Mouse (Mus musculus) heart, adult 18-20 months (tissue): ENCODE data around the gene Hcrtr1. TPM values are rescaled to one million over a fixed set of nuclear protein-coding genes. Genes with fewer than 3 reads are reported as not detected.

Source experiments
- DNase-seq, 2 experiments: peaks; one replicate each; pipeline ENCODE4 v3.0.0; 2021 to 2022; ENCODE audit warnings: mixed read lengths in 1 of 2
- long read RNA-seq, 2 experiments: library from polyadenylated mRNA; stranded (forward); transcript quantifications; one replicate each; pipeline ENCODE4 v2.0.0; 2021
- total RNA-seq, 2 experiments: library from RNA; stranded (reverse); gene quantifications; 2 replicates each; pipeline ENCODE4 v1.2.3; 2021

Gene Hcrtr1
- not detected for total RNA-seq
- long read RNA-seq, experiment 1 = 0 reads
- long read RNA-seq, experiment 2, partial matches to known transcripts = 1 of 1 reads
- long read RNA-seq, experiment 2, other reads (novel, unspliced or antisense) = 0 of 1 reads

DNA sequence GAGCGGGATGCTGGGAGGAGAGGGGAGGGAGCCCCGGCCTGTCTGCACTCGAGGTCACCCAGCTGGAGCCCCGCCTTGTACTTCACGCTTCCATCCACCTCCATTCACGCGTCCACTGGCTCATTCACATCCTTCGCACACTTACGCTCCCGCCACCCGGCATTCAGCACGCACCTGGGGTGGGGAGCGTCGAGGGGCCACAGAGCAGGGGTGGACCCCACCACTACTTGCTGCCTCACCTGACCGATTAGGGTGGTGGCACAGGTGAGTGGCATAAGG, at the start of gene Hcrtr1:
Gene Hcrtr1, minus strand, starts transcription at position 146 of the 279 bp plus-strand sequence.
- no peak for DNase-seq

DNA sequence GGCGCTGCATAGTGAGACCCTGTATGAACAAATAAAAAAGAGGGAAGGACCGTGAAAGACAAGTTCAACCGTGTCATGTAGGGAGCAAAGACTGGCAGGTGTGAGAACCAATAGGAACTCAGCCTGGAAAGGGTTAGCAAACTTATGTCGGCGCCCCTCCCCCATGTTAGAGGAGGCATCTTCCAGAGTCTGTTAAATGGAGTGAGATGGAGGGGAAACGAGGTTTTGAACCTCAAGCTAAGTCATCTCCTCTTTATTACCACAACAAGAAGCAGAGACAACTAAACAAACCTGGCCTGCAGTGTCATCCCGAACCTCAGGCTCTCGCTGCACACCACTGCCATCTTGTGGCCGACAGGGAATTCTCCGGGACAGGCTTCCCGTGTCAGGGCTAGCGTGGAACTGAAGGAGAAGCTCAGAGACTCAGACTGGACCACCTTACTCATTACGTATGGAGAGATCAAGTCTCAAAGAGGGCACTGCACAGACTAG, 49.7 kb upstream of the Hcrtr1 start:
- peak; percentile 84 to 91 for DNase-seq

DNA sequence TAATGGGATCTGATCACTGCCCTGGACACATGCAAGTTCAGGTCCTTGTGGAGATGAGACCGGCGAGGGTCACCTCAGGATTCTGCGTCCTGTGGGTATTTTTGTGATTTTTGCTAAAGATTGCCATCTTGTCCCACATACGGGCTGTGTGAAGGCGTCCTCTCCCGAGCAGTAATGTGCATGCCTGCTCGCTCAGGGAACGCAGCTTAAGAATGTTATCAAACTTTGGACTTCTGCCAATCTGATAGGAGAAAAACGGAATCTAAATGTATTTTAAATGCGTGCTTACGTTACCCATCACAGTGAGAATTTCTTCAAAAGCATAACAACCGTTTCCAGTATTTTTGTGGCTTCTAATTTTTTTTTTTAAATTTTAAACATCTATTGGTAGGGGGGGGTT, 47.7 kb upstream of the Hcrtr1 start:
- DNase-seq = no peak

DNA sequence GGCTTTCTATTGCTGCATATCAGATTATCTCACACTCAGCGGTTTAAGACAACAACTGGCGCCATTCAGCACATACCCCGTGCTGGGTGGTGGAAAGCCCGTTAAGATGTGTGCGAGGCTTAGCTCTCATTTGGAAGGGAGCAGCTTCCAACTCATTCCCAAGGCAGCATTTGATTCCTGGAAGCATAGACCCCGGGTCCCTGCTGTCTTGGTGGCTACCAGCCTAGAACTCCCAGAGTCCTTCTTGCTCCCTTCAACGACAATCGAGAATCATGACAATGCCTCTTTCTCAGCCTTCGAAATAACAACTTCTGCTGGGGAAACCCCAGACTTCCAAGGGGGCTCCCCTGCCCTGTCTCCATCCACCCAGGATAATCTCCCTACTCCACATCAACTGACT, 47.3 kb upstream of the Hcrtr1 start:
- DNase-seq = no peak

DNA sequence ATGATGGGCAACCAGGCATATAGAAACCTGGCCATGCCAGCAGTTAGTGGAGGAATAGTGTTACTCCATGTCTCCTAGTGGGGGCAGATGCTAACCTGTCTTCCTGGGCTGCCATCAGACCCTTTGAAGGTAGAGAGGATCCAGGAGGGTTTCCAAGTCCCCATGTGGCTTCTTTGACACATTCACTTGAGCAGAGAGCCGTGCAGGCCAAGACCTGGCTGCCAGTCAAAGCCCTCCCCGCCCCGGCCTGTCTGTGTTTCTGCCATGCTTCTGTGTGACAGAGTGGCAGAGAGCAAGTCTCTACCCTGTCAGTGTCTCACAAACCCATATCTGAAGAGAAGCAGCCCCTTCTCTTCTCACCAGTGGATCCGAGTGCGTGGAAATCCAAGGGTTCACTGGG, 44.7 kb upstream of the Hcrtr1 start:
- no peak for DNase-seq

DNA sequence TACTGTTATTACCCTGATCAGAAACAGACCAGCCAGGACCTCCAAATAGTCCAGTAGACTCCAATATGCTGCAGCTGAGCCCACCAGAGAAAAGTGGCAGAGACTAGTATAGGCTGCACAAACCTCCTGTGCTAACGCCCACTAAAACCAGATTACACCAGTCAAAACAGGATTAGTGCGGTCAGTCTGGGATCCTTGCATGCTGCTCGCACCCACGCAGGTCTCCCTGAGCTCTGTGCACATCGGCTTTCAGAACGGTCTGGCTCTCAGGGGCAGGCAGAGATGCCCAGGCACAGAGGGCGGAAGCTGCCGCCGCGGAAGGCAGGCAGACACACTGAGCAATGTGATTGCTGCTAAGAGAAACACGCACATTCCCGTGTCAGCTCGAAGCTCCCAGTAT, 43.9 kb upstream of the Hcrtr1 start:
- no peak for DNase-seq

DNA sequence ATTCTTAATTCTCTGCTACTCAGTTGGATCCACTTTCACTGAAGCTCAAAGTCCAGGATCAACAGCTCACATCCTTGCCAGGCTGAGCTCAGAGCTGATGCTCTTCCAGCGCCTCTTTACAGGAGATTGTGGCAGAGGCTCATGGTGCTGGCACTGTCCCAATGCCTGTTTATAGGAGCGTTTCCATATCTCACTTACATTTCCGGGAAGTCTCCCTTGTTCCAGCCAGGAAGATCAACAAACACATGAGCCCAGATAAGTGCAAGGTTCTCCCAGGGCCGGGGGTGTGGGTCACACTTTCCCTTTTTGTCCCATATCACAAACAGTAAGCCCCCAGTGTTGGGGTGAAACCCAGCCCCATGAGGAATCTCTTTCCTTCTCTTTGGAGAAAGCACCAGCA, 42.7 kb upstream of the Hcrtr1 start:
- DNase-seq = peak; percentile 52 to 73

DNA sequence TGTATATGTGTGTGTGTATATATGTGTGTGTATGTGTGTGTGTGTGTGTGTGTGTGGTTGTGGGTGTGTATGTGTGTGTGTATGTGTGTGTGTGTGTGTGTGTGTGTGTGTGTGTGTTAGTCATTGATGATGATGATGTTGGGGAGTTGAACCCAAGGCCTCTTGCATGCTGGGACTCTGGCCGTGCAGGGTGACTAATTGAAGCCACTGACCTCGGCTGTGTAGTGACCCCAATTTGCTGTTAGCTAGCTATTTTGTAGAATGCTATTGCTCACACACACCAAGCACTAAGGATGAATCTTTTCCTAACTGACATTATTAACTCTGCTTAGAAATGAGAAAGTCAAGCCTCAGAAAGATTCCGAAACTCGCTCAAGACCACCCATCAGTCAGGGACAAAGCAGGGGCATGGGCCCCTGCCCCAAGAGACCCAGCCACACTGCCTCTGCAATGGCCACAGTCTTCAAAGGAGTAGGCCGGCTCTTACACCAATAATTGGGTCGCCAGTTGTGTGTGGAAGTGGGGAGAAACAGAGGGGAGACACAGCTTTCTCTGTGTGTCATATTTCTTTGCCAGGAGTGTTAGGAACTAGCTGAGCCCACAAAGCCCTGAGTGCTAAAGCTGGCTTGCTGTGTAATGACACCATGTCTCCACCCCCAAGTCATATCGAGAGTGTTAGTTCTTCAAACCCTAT, 41.9 kb upstream of the Hcrtr1 start:
- DNase-seq = no peak

DNA sequence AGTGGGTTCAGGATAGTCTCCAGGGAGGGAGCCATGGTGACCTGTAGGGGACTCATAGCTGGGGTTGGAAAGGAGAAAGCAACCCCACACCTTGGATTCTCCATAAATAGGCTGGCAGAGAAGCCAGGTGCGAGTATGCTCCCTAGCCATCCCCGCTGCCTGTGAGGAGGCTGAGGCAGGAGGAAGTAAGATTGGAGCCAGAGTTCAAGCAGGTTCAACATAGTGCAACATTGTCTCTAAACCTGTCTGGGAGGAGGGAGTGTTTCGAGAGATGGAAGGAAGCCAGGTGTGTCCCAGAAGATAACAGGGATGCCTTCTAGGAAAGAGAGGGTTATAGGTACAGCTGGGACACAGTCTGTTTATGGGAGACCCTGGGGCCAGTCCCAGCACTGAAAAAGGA, 40.7 kb upstream of the Hcrtr1 start:
- DNase-seq = no peak

DNA sequence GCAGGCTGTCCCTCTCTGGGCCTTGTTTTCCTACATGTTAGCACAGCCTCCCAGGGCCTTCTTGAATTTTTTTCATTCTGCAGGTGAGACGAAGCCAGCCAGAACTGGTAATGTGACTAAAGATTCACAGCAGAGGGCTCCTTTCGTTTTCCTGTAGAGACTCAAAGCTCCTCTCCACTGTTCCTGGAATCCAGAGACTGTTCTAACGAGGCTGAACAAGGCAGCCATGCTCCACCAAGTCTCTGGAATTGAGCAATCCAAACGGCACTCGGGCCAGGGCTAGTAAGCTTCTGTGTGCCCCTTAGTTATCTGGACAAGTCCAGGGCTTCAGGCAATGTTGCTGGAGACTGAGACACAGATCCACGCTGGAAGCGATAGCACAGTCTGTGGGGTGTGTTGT, 38.4 kb upstream of the Hcrtr1 start:
- no peak for DNase-seq

DNA sequence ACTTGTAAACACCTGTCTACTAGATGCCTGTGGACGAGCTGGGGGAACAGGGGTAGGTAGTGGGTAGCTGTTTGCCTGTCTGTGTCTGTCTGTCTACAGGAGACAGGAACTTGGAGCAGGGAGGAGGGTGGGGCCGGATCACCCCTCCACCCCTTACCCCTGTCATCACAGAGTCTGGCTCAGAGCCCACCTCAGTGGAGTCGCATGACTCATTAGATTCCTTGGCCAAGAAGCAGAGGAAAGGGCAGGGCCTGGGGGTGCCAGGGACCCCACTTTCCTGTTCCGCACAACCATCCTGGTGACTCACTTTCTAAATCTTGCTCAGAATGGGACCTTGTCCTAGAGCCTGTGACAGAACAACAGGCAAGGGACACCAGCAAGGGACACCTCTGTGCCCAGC, 37.9 kb upstream of the Hcrtr1 start:
- DNase-seq = peak; percentile 62 to 85

DNA sequence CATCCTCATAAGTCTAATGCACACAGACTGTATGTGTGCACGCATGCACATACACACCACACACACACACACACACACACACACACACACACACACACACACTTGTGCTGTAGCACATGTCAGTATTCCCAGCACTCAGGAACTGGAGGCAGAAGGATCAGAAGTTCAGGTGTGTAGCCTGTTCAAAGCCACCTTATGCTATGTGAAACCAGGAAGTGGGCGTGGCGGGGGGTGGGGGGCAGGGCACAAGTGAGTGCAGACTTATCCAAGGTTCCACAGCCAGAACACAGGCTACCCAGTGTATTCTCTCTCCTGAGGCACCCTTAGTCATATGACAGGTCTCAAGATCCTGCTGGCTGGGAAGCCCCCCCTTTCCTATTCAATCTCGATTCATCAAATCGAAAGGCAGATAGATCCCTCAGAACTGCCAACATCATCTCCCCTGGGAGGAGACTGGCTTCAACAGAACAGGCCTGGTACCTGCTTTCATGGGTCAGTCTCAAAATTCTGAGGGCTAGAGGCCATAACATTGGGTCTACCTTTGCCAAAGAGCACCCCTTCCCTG, 37.1 kb upstream of the Hcrtr1 start:
- no peak for DNase-seq

DNA sequence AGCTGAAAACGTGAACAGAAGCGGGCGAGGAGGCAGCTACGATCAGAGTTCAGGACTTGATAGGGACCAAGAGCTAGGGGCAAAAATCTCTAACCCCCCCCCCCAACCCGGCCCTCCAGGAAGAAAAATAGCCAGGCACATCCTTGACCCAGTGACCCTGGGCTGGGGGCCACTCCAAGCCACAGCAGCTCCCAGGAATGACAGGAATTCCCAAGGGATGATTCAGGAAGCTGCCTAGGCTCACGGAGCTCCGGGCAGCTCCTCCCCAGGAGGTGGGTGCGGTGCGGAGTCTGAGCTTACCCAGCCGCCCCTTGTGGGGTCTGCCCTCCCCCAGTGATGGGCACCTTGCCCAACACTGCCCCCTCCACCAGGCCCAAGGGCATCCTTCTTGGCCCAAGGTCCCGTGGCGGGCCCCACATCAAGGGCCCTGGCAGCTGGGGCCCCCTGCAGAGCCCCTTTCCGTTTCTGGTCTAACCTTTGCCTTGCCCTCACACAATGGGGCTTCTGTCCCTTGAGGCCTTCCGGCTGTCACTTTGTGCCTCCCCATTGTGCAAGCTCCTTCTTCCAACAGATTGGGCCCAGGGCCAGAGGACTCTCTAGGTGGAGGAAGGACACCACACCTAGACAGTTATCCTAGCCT, 36.0 kb upstream of the Hcrtr1 start, which contains the start of gene Tinagl1:
Gene Tinagl1, minus strand, starts transcription at position 51 of the 640 bp plus-strand sequence.
- peak; percentile 63 to 82 for DNase-seq

DNA sequence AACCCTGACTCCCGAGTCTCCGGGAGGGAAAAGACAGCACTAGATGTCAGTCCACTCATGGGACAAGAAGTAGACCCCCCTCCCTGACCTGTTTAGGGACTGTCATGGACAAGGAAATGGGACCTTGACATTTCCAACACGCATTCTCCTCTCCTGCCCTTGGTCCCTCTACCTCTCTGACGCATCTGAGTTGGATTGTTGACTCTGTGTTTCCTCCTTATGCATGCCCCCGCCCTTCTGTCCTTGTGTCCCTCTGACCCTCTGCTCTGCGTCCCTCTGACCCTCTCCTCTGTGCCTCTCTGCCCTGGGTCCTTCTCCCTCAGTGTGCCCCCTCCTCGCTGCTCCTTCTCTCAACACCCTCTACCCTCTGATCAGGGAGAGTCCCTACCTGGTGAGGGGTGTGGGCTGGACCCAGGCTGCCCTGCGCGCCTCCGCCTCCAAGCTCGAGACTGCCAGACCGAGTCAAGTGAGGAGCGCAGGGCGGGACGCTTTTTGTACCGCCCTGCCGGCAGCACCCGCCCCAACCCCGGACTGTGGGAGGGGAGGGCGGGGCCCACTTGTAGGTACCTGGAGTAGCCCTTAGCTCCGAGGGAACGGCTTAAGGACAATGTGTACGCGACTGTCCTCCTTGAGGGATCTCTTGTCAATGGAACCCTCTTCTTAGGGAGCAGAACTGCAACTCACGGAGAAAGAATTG, 35.3 kb upstream of the Hcrtr1 start:
- peak; percentile 79 to 87 for DNase-seq

DNA sequence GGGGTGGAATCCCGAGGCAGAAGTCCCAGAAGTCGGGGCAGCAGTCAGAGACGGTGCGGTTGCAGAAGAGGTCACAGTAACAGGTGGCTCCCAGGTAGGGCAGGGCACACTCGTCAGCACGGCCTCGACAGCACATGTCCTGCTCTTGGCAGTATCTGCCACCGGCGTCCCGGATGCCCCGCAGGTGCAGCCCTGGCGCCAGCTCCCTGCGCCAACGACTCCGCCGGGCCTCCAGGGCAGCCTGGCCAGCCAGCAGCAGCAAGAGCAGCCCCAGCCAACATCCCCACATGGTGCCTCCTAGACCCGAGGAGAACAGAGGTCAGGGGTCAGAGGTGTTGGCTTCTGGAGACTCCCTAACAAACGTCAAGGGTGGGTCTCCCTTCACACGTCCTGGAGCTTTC, 34.8 kb upstream of the Hcrtr1 start:
- no peak for DNase-seq

DNA sequence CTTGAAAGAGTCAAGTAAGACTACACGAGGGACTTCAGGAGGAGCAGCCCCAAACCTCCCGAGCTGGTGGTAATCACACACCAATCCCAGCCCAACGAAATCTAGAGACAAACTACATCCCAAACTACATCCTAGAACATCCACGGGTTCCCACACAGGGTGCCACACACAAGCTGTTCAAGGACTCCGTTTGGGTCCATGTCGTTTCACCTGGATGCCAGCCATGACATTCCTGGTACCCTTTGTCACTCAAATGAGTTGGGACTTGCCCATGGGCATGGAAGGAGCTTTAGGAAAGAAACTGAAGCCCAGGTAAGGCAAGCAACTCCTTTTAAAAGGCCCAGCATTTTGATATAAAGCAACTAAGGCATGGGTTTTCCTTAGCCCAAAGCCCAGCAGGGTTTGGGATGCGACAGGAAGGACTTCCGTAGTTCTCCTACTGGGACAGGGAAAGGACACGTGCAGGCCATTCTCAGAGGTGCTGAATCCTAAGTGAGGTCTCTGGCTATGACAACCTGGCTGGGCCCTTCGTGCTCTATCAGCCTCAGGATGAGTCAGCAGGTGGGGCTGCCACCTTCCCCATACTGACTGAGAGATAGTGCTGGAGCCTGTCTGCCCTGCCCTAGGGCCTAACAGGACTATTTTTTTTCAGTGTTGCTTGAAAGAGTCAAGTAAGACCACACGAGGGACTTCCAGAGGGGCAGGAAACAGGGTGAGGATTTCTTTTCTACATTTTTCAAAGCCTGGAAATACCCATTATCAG, 34.1 kb upstream of the Hcrtr1 start:
- DNase-seq = peak in 1 of 2 experiments; percentile 35

DNA sequence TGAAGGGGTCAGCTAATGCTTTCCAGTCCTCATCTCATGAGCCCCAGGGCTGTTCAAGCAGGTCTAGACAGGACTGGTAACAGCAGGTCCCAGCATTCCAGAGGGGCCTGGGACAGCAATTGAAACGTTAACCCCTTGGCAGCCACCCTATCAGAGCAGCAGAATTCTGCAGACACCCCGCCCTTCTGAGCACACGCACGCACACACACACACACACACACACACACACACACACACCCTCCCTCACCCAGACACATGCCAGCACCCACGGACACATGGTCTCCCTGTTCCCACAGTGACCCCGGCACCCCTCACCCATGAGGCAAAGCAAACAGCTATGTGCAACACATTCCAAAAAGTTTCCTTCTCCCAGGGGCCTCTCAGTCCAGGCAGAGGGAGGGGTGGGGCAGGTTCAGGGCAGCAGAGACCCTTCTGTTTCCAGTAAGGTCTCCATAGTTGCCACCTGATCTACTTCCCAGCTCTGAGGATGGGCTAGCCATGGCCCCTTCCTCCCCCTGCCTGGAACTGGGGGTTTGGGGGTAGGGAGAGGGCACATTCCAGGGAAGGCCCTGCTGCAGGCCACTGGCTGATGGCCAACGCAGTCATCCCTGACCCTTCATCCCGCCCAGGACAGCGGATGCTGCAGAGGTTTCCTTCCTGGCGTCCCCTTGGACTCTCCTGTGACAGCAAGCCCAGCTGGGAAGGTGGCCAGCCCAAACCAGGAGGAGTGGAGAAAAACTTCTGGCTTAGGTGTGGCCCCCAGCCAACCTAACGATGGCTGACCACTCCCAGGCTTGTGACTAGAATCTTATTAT, 33.0 kb upstream of the Hcrtr1 start:
- peak; percentile 80 to 93 for DNase-seq

DNA sequence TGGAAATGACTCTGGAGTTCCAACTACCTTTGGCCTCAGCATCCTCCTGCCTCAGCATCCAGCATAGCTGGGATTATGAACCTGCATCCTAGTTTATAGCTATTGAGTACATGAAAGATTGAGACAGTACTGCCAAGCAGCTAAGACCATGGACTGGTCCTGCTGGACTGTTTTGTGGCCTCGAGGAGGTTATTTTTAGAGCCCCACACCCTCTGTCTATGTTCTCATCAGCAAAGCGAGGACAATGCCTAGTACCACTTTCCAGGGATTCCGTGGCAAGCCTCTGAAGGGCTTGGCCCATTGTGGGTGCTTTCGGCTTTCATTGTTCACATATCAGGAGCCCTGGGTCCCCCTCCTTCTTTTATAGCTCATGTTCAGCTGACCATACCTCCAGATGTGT, 31.2 kb upstream of the Hcrtr1 start:
- DNase-seq = peak in 1 of 2 experiments; percentile 45

DNA sequence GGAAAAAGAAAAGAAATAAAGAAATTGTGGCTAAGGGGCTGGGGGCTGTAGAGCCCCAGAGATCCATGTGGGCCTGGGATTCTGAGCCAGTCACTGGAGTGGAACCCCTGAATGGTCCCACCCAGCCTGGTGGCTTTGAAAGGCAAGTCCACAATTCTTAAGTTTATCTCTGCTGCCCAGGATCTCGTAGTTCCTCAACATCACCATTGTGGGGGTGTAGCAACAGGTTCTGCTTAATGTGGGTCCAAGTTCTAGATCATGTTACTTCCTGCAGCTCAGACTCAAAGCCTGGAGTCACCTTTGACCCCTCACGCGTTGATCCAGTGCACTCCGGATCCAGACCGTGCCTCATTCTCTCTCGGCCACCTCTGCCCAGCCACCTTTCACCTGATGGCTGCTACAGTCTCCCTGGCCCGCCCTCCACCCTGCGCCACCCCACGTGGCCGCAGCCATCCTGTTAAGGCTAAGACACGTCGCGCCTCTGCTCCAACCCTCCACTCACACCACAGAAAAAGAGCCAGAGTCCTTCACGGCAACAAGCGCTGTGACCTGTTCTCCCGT, 30.3 kb upstream of the Hcrtr1 start:
- no peak for DNase-seq

DNA sequence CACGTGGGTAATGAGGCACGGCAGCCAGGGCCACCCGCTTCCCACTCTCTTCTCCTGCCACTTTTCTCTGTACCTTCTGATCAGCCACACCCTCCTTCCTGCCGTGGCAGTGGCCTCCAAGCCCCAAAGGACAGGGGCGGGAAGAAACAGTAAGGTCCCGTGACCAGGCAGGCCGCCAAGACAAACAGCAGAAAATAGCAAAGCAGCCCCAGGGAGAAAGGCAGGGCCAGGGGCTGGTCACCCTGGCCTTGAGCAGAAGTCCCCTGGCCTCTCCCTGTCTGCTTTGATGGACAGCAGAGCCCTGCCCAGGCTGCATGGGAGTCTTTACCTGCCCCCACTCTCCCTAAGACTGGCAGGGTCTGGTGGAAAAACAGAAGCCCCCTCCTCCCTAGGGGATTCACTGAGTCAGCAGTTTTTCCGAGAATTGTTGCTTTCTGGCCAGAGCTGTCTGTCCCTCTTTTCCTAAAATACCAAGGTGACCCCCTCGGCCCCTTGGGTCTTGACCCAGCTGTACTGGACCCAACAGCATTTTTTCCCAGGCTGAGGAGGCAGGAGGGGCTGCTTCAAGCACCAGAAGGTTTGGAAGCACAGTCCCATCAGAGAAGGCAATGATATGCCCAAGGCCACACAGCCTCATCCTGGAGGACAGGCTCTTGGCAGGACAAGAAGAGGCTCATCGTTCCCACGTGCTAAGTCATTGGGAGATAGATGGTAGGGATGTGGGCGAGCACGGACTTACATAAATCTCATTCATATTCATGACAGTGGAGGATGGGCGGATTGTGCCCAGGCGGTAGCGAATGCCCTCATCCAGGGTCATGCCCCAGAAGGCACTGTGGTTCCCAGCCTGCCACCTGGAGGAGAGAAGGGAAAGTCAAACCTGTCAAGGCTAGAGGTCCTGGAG, 29.4 kb upstream of the Hcrtr1 start:
- peak; percentile 95 to 96 for DNase-seq
